In genomic region chr7:51892224-51892965, GRCm38 (mm10) we compare ENCODE assay signal across 23 mouse cellular contexts. TPM values are rescaled to one million over a fixed set of nuclear protein-coding genes. Genes with fewer than 3 reads are reported as not detected.
A peak's percentile ranks its signal among the peaks of the same experiment; 100 is the strongest.
DNase-seq lines count a peak whose midpoint lies in the region; ATAC-seq and TF ChIP-seq lines count a peak whose summit lies in the region.
"Had no signal": no experiment of that assay in that cellular context is flagged by ENCODE, and none has a peak within 500 bp of the region (broad histone marks: within the 10 kb centered on the region; RNA-seq: fewer than 3 reads in every experiment).

No protein-coding gene starts in this region.

- intact Hi-C loops in left cerebral cortex, adult 2 months (cut with DNase I) = no loop called here

- no peaks in the 10 kb centered on the region for H3K79me2 ChIP-seq in CH12.LX (replicated peaks; ENCODE audit: control insufficient read depth, extremely low read depth, insufficient read depth, poor library complexity, severe bottlenecking)
- no peaks in the 10 kb centered on the region for H3K79me2 ChIP-seq in myocyte (ENCODE audit: control insufficient read depth, insufficient read depth)

- TF ChIP-seq CTCF in CH12.LX (conservative IDR thresholded peaks at IDR 0.05 in 1 of 2, IDR thresholded peaks at IDR 0.05 in 1 of 2; ENCODE audit: low read depth in 2 of 2, low read length in 2 of 2) = no peak
- no peak for TF ChIP-seq CTCF in embryonic fibroblast, embryonic 13.5 days (IDR thresholded peaks at IDR 0.05; ENCODE audit: borderline replicate concordance, insufficient read depth, low read length)
- TF ChIP-seq CTCF in left cerebral cortex, adult 2 months (IDR thresholded peaks at IDR 0.05) = no peak

- H3K4me3 ChIP-seq in CH12.LX (replicated peaks in 1 of 3; ENCODE audit: low read depth in 2 of 3, low read length in 2 of 3, poor library complexity in 1 of 3) = no peak overlapping the region
- no peak overlapping the region for H3K4me3 ChIP-seq in embryonic fibroblast, embryonic 13.5 days (ENCODE audit: insufficient read depth, low read length)
- H3K4me3 ChIP-seq in myocyte = no peak overlapping the region
- no peak overlapping the region for H3K4me3 ChIP-seq in hindbrain, embryonic 13.5 days
- H3K4me3 ChIP-seq in left cerebral cortex, adult 2 months = no peak overlapping the region
- H3K4me3 ChIP-seq: embryonic facial prominence, embryonic 13.5 days; forebrain, embryonic 13.5 days; heart, embryonic 10.5 days; hindbrain, embryonic 12.5 days; limb, embryonic 15.5 days; midbrain, embryonic 13.5 days had no signal

- ATAC-seq in hindbrain, embryonic 13.5 days (ENCODE audit: low FRiP score) = no peak
- ATAC-seq: forebrain, embryonic 13.5 days; intestine, postnatal 0 days; midbrain, embryonic 13.5 days; Patski had no signal

- WGBS in hindbrain, embryonic 13.5 days = 90% methylated on average over 1 of the region's 1 CpGs

- TF ChIP-seq POLR2A in CH12.LX (IDR thresholded peaks at IDR 0.05; ENCODE audit: low read depth, low read length) = no peak
- no peak for TF ChIP-seq POLR2A in embryonic fibroblast, embryonic 13.5 days (IDR thresholded peaks at IDR 0.05; ENCODE audit: low read depth, low read length)
- TF ChIP-seq POLR2A in myocyte (IDR thresholded peaks at IDR 0.05; ENCODE audit: insufficient read length, low read depth) = no peak

- TF ChIP-seq EP300 in CH12.LX (IDR thresholded peaks at IDR 0.05; ENCODE audit: low read length) = peak; percentile 72

- no peak overlapping the region for H3ac ChIP-seq in myocyte (ENCODE audit: control insufficient read depth, insufficient read length)

- H3K9me3 ChIP-seq in CH12.LX (replicated peaks; ENCODE audit: low read length) = peaks cover 5% of the 10 kb centered on the region
- H3K9me3 ChIP-seq in hindbrain, embryonic 13.5 days = no peaks in the 10 kb centered on the region
- H3K9me3 ChIP-seq: embryonic facial prominence, embryonic 13.5 days; forebrain, embryonic 13.5 days; heart, embryonic 10.5 days; hindbrain, embryonic 12.5 days; limb, embryonic 15.5 days; midbrain, embryonic 13.5 days had no signal

- H3K9ac ChIP-seq in CH12.LX (ENCODE audit: insufficient read depth, low read depth) = no peak overlapping the region
- no peak overlapping the region for H3K9ac ChIP-seq in hindbrain, embryonic 13.5 days
- H3K9ac ChIP-seq: embryonic facial prominence, embryonic 13.5 days; forebrain, embryonic 13.5 days; hindbrain, embryonic 12.5 days; limb, embryonic 15.5 days; lung, embryonic 14.5 days; midbrain, embryonic 13.5 days had no signal

- H3K4me2 ChIP-seq in CH12.LX (ENCODE audit: insufficient read depth, low read depth, poor library complexity, severe bottlenecking) (no peak overlapping the region), myocyte (ENCODE audit: low read depth) (peak overlapping the region; percentile 48)
- no peak overlapping the region for H3K4me2 ChIP-seq in hindbrain, embryonic 13.5 days
- H3K4me2 ChIP-seq: embryonic facial prominence, embryonic 13.5 days; forebrain, embryonic 13.5 days; hindbrain, embryonic 12.5 days; limb, embryonic 15.5 days; lung, embryonic 14.5 days; midbrain, embryonic 13.5 days had no signal

- H3K36me3 ChIP-seq in CH12.LX (replicated peaks in 1 of 2; ENCODE audit: control insufficient read depth in 1 of 2, insufficient read depth in 1 of 2, low read length in 1 of 2) (no peaks in the 10 kb centered on the region), myocyte (ENCODE audit: control insufficient read depth, insufficient read depth) (no peaks in the 10 kb centered on the region)
- no peaks in the 10 kb centered on the region for H3K36me3 ChIP-seq in hindbrain, embryonic 13.5 days
- H3K36me3 ChIP-seq: embryonic facial prominence, embryonic 13.5 days; heart, embryonic 10.5 days; hindbrain, embryonic 12.5 days; limb, embryonic 15.5 days; midbrain, embryonic 13.5 days had no signal

- H3K27ac ChIP-seq in CH12.LX (ENCODE audit: insufficient read depth, low read depth) = no peak overlapping the region; the same call in 1 of the 2 replicates
- peak overlapping the region; percentile 98 for H3K27ac ChIP-seq in embryonic fibroblast, embryonic 13.5 days (ENCODE audit: insufficient read depth, low read length)
- no peak overlapping the region for H3K27ac ChIP-seq in hindbrain, embryonic 13.5 days
- no peak overlapping the region for H3K27ac ChIP-seq in left cerebral cortex, adult 2 months
- H3K27ac ChIP-seq: embryonic facial prominence, embryonic 13.5 days; forebrain, embryonic 13.5 days; heart, embryonic 10.5 days; hindbrain, embryonic 12.5 days; limb, embryonic 15.5 days; midbrain, embryonic 13.5 days had no signal

- H3K27me3 ChIP-seq in CH12.LX (replicated peaks) (no peaks in the 10 kb centered on the region), myocyte (ENCODE audit: control insufficient read depth, insufficient read depth, insufficient read length) (no peaks in the 10 kb centered on the region)
- H3K27me3 ChIP-seq in hindbrain, embryonic 13.5 days = no peaks in the 10 kb centered on the region
- H3K27me3 ChIP-seq: embryonic facial prominence, embryonic 13.5 days; forebrain, embryonic 13.5 days; hindbrain, embryonic 12.5 days; limb, embryonic 15.5 days; midbrain, embryonic 13.5 days; Patski had no signal

- dilution Hi-C loops in CH12.LX (cut with MboI; ENCODE audit: extremely low pct_ligation_motif_present, extremely low pct_unique_long_range_greater_than_20kb, low sequenced_read_pairs) = no loop called here

- in situ Hi-C loops in CH12.LX (cut with MboI; ENCODE audit: low pct_ligation_motif_present, low pct_unique_long_range_greater_than_20kb, low sequenced_read_pairs) = no loop called here

- TF ChIP-seq RAD21 in CH12.LX (IDR thresholded peaks at IDR 0.05; ENCODE audit: low read depth, low read length) = no peak

- peaks cover 0 to 8% of the 10 kb centered on the region in 2 experiments; a peak in 1 of 4 replicates for H3K4me1 ChIP-seq in CH12.LX (ENCODE audit: control insufficient read depth in 1 of 2, insufficient read depth in 2 of 2)
- H3K4me1 ChIP-seq in embryonic fibroblast, embryonic 13.5 days (ENCODE audit: control insufficient read depth, insufficient read depth, low read length) = peaks cover 19% of the 10 kb centered on the region
- H3K4me1 ChIP-seq in hindbrain, embryonic 13.5 days (replicated peaks) = no peaks in the 10 kb centered on the region
- H3K4me1 ChIP-seq: forebrain, embryonic 13.5 days; heart, embryonic 10.5 days; midbrain, embryonic 13.5 days had no signal

- DNase-seq in A20 (ENCODE audit: low read depth, low spot score) (peak; percentile 41), CH12.LX (ENCODE audit: extremely low read depth) (peak; percentile 37)
- DNase-seq in layer of hippocampus, adult 9-10 months (ENCODE audit: low spot score) = no peak
- DNase-seq in left cerebral cortex, adult 2 months (ENCODE audit: extremely low spot score in 1 of 2, low spot score in 2 of 2) = no peak
- DNase-seq: adrenal gland, postnatal 36 days; cerebellum, adult 2 months; heart, postnatal 10 days; kidney, postnatal 10 days; lung, embryonic 14.5 days; lung, postnatal 4 days; retina, postnatal 1 day; thymus, adult 2 months had no signal

TF ChIP-seq in CH12.LX, 34 proteins besides CTCF, POLR2A, EP300 and RAD21 (continues in another document):
- TF ChIP-seq PAX5 (IDR thresholded peaks at IDR 0.05; ENCODE audit: low read length) = no peak
- TF ChIP-seq POLR2AphosphoS2 (IDR thresholded peaks at IDR 0.05; ENCODE audit: low read depth, low read length) = no peak
- no peak for TF ChIP-seq SIN3A (IDR thresholded peaks at IDR 0.05; ENCODE audit: low read length)
- TF ChIP-seq MYC (IDR thresholded peaks at IDR 0.05; ENCODE audit: low read depth, low read length) = no peak
- no peak for TF ChIP-seq TCF12 (IDR thresholded peaks at IDR 0.05; ENCODE audit: low read depth, low read length)
- no peak for TF ChIP-seq ZKSCAN1 (IDR thresholded peaks at IDR 0.05; ENCODE audit: borderline replicate concordance, low read depth, low read length)
- TF ChIP-seq MAFK (IDR thresholded peaks at IDR 0.05; ENCODE audit: insufficient replicate concordance, low read length) = peak; percentile 54; the same call in 1 of the 2 replicates
- TF ChIP-seq ELF1 (IDR thresholded peaks at IDR 0.05; ENCODE audit: low read depth, low read length) = no peak
- no peak for TF ChIP-seq UBTF (IDR thresholded peaks at IDR 0.05; ENCODE audit: low read depth, low read length)
- TF ChIP-seq TBP (conservative IDR thresholded peaks at IDR 0.05; ENCODE audit: low read depth, low read length) = 0 out of 2 replicates have a peak, but pooled peaks have one; percentile 21

TF ChIP-seq in myocyte, 11 proteins besides CTCF, POLR2A, EP300 and RAD21:
- TF ChIP-seq MYOG (IDR thresholded peaks at IDR 0.05; ENCODE audit: control insufficient read depth in 1 of 3, insufficient read depth in 1 of 3, insufficient read length in 2 of 3, low read depth in 2 of 3) (no peak), MAX (IDR thresholded peaks at IDR 0.05; ENCODE audit: low read depth) (no peak), TCF3 (IDR thresholded peaks at IDR 0.05; ENCODE audit: insufficient read length, low read depth) (no peak), TCF12 (IDR thresholded peaks at IDR 0.05; ENCODE audit: insufficient read depth, poor library complexity, severe bottlenecking) (no peak), SRF (IDR thresholded peaks at IDR 0.05; ENCODE audit: control insufficient read depth, insufficient read length, low read depth) (no peak)

RNA-seq across cellular contexts. Expression of gene Fancf, which starts 30.3 kb away (rescaled TPM):
- total RNA-seq in CH12.LX (2012; rRNA removed) (3.4 and 3.7 TPM in 2 replicates), CH12.LX (2014; rRNA removed) (3.5 and 6.2 TPM in 2 replicates)
- polyA plus RNA-seq in CH12.LX (2012; ENCODE audit: insufficient read length, low read depth) (2.4 and 3.8 TPM in 2 replicates), myocyte (2012; fragmentation: generic; extraction: Trizol) (7.2 TPM)
- 11.5 and 15.9 TPM in 2 replicates for polyA plus RNA-seq in embryonic fibroblast, embryonic 13.5 days (2011; ENCODE audit: insufficient read length, low read depth, missing spikeins)
- polyA plus RNA-seq in hindbrain, embryonic 13.5 days (2015; fragmentation: Nextera tagmentation; extraction: Ambion mirVana) = 6.4 and 7.5 TPM in 2 replicates
- total RNA-seq in left cerebral cortex, adult 2 months (2021) = 1 to 10 TPM; 3.8 to 5.7 TPM

RNA-seq across cellular contexts. Expression of gene Gas2, which starts 30.6 kb away (rescaled TPM):
- total RNA-seq in CH12.LX (2012; rRNA removed) = 1.7 and 3.3 TPM in 2 replicates
- total RNA-seq in CH12.LX (2014; rRNA removed) = 4.3 and 5.1 TPM in 2 replicates
- polyA plus RNA-seq in CH12.LX (2012; ENCODE audit: insufficient read length, low read depth) = 2.7 and 3.2 TPM in 2 replicates
- 63.1 and 139 TPM in 2 replicates for polyA plus RNA-seq in embryonic fibroblast, embryonic 13.5 days (2011; ENCODE audit: insufficient read length, low read depth, missing spikeins)
- polyA plus RNA-seq in myocyte (2012; fragmentation: generic; extraction: Trizol) = 8.5 TPM
- 13.0 and 16.6 TPM in 2 replicates for polyA plus RNA-seq in hindbrain, embryonic 13.5 days (2015; fragmentation: Nextera tagmentation; extraction: Ambion mirVana)
- 10 to 100 TPM; 47.8 to 49.9 TPM for total RNA-seq in left cerebral cortex, adult 2 months (2021)

Comparison
In these comparisons a context has a peak if more than half of its experiments do, and no peak if none do; other contexts are left out.
1. DNase-seq: peak in A20 (single experiment) and CH12.LX (single experiment); none in layer of hippocampus, adult 9-10 months (single experiment) and left cerebral cortex, adult 2 months (0 of 2).